Mouse (Mus musculus): ENCODE measurements around the gene Gls2. TPM values are rescaled to one million over a fixed set of nuclear protein-coding genes. Genes with fewer than 3 reads are reported as not detected.
"Not testable (repeated sequence)": the region's sequence is repeated elsewhere in the genome, so short reads cannot be mapped to it uniquely, and the experiment has no call there.

Gene Gls2
- polyA plus RNA-seq, 1 experiment from 2014 or later = 1.1 TPM

- DNase-seq (ENCODE audit: low spot score) (no peak), ATAC-seq (ENCODE audit: low read depth) (no peak)
- WGBS = 92% methylated on average over 10 of the region's 10 CpGs
- peaks cover 5% of the 10 kb centered on the region for H3K4me1 ChIP-seq (ENCODE audit: control insufficient read depth, insufficient read depth, low read length)
- H3K9me3 ChIP-seq (ENCODE audit: control insufficient read depth, low read length) = no peaks in the 10 kb centered on the region
- no peak overlapping the region for H3K9ac ChIP-seq (ENCODE audit: low read depth, low read length)
- peaks cover 9% of the 10 kb centered on the region; the same call in 1 of the 2 replicates for H3K36me3 ChIP-seq (ENCODE audit: control insufficient read depth, insufficient read depth, low read length)
- no peaks in the 10 kb centered on the region for H3K27me3 ChIP-seq (replicated peaks; ENCODE audit: control insufficient read depth, insufficient read depth, low read length)
- no peak overlapping the region for H3K27ac ChIP-seq (replicated peaks; ENCODE audit: low read depth, low read length)
- no peak overlapping the region for H3K4me3 ChIP-seq (ENCODE audit: low read depth, low read length)
- H3K4me2 ChIP-seq (ENCODE audit: low read depth, low read length) = no peak overlapping the region
Measured at GRCm38 (mm10) chr10:128208326-128208725, 14.1 kb downstream of the Gls2 start.

GRCm38 (mm10) chr10:128209311-128210009 is 15.2 kb downstream of the Gls2 start:
- H3K27ac ChIP-seq (replicated peaks; ENCODE audit: low read depth, low read length) = no peak overlapping the region
- H3K9ac ChIP-seq (ENCODE audit: low read depth, low read length) = no peak overlapping the region

GRCm38 (mm10) chr10:128210131-128210530 is 15.9 kb downstream of the Gls2 start:
- Histone ChIP-seq H3K4me3 (ENCODE audit: low read depth, low read length) (no peak overlapping the region), H3K4me2 (ENCODE audit: low read depth, low read length) (no peak overlapping the region)

More at GRCm38 (mm10) chr10:128209311-128210009, 15.2 kb downstream of the Gls2 start:
- Histone ChIP-seq H3K4me2 (ENCODE audit: low read depth, low read length) (no peak overlapping the region), H3K9me3 (ENCODE audit: control insufficient read depth, low read length) (no peaks in the 10 kb centered on the region), H3K36me3 (ENCODE audit: control insufficient read depth, insufficient read depth, low read length) (peaks cover 9% of the 10 kb centered on the region; the same call in 1 of the 2 replicates), H3K27me3 (replicated peaks; ENCODE audit: control insufficient read depth, insufficient read depth, low read length) (0 out of 2 replicates have a peak, but pooled peaks cover 5% of the 10 kb centered on the region), H3K4me3 (ENCODE audit: low read depth, low read length) (no peak overlapping the region), H3K4me1 (ENCODE audit: control insufficient read depth, insufficient read depth, low read length) (peaks cover 5% of the 10 kb centered on the region)
- WGBS = 92% methylated on average over 11 of the region's 11 CpGs
- ATAC-seq (ENCODE audit: low read depth) = no peak
- no peak for DNase-seq (ENCODE audit: low spot score)

DNA sequence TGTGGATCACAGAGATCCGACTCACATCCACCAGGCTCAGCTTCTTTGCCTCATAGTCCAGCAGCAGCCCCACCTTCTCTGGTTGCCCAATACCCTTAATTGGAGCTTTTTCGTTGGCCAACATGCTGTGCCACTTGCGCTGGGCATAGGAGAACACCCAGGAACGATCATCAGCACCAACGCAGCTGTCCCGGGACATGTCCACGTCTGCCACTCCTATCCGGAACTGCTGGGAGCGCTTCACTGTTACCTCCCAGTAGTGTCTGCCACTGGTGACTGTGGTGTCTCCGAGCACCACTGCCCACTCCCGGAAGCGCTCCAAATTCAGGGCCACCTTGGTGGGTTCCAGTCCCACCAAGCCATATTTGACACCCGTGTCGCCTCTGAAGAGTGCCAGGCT is 16.7 kb downstream of the Gls2 start:
- ATAC-seq (ENCODE audit: low read depth) (no peak), DNase-seq (ENCODE audit: low spot score) (no peak)
- Histone ChIP-seq H3K9ac (ENCODE audit: low read depth, low read length) (peak overlapping the region; percentile 73), H3K4me1 (ENCODE audit: control insufficient read depth, insufficient read depth, low read length) (peaks cover 5% of the 10 kb centered on the region), H3K36me3 (ENCODE audit: control insufficient read depth, insufficient read depth, low read length) (peaks cover 9% of the 10 kb centered on the region; the same call in 1 of the 2 replicates), H3K9me3 (ENCODE audit: control insufficient read depth, low read length) (no peaks in the 10 kb centered on the region), H3K27me3 (replicated peaks; ENCODE audit: control insufficient read depth, insufficient read depth, low read length) (0 out of 2 replicates have a peak, but pooled peaks cover 5% of the 10 kb centered on the region), H3K27ac (replicated peaks; ENCODE audit: low read depth, low read length) (no peak overlapping the region), H3K4me3 (ENCODE audit: low read depth, low read length) (peak overlapping the region; percentile 71), H3K4me2 (ENCODE audit: low read depth, low read length) (peak overlapping the region; percentile 80)
- WGBS = 33% methylated on average over 14 of the region's 14 CpGs

More at GRCm38 (mm10) chr10:128210131-128210530, 15.9 kb downstream of the Gls2 start:
- peaks cover 5% of the 10 kb centered on the region for H3K4me1 ChIP-seq (ENCODE audit: control insufficient read depth, insufficient read depth, low read length)
- WGBS = 74% methylated on average over 2 of the region's 2 CpGs
- DNase-seq (ENCODE audit: low spot score) (no peak), ATAC-seq (ENCODE audit: low read depth) (no peak)
- no peak overlapping the region for H3K27ac ChIP-seq (replicated peaks; ENCODE audit: low read depth, low read length)
- H3K27me3 ChIP-seq (replicated peaks; ENCODE audit: control insufficient read depth, insufficient read depth, low read length) = 0 out of 2 replicates have a peak, but pooled peaks cover 5% of the 10 kb centered on the region
- H3K9me3 ChIP-seq (ENCODE audit: control insufficient read depth, low read length) = no peaks in the 10 kb centered on the region
- peaks cover 9% of the 10 kb centered on the region; the same call in 1 of the 2 replicates for H3K36me3 ChIP-seq (ENCODE audit: control insufficient read depth, insufficient read depth, low read length)
- no peak overlapping the region for H3K9ac ChIP-seq (ENCODE audit: low read depth, low read length)

DNA sequence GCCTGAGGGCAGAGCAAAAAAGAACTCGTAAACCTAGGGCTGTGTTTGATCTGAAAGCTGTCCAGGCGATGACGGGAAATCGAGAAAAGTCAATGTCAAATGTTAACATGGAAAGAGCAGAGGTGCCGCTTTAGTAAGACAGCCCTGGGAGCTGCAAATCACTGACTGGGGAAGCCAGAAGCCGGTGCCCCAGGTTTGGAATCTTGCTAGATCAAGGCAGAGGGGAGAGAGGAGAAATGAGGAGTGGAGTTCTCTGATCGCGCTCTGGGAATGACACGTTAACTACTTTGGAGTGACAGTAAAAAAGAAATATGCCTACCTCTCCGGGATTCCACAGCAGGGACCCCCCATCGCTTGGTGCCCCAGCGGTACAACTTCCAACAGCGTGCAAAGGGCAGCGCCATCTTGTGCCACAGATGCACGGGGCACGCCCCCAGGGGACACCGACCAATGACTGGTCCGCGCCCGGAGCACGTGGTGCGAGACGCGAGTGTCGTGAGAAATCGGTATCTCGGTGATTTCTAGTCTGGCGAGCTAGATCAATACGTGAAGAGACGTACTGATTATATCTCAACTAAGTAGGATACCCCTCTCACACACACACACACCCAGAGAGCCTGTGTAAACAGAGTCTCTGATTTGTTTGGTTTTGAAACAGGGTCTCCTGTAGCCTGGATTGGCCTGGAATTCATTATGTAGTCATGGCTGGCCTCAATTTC is 17.3 kb downstream of the Gls2 start, which contains the start of gene Spryd4:
Gene Spryd4 (minus strand): TSS at position 418 of the 719 bp plus-strand sequence.
- under 1% methylated on average over 30 of the region's 30 CpGs for WGBS
- Histone ChIP-seq H3K27ac (replicated peaks; ENCODE audit: low read depth, low read length) (peak within 1 kb of the TSS; percentile 52; the same call in 1 of the 2 replicates), H3K27me3 (replicated peaks; ENCODE audit: control insufficient read depth, insufficient read depth, low read length) (0 out of 2 replicates have a peak, but pooled peaks cover 5% of the 10 kb centered on the region), H3K4me3 (ENCODE audit: low read depth, low read length) (peak within 1 kb of the TSS; percentile 71), H3K4me2 (ENCODE audit: low read depth, low read length) (peak within 1 kb of the TSS; percentile 80), H3K36me3 (ENCODE audit: control insufficient read depth, insufficient read depth, low read length) (peaks cover 9% of the 10 kb centered on the region; the same call in 1 of the 2 replicates), H3K4me1 (ENCODE audit: control insufficient read depth, insufficient read depth, low read length) (peaks cover 5% of the 10 kb centered on the region), H3K9me3 (ENCODE audit: control insufficient read depth, low read length) (no peaks in the 10 kb centered on the region), H3K9ac (ENCODE audit: low read depth, low read length) (peak within 1 kb of the TSS; percentile 73)
- DNase-seq (ENCODE audit: low spot score) (peak; percentile 97), ATAC-seq (ENCODE audit: low read depth) (peak; percentile 93)

- 0 out of 2 replicates have a peak overlapping the region, but pooled peaks have one; percentile 52 for H3K27ac ChIP-seq (replicated peaks; ENCODE audit: low read depth, low read length)
Measured at GRCm38 (mm10) chr10:128212148-128212547, 17.9 kb downstream of the Gls2 start.

DNA sequence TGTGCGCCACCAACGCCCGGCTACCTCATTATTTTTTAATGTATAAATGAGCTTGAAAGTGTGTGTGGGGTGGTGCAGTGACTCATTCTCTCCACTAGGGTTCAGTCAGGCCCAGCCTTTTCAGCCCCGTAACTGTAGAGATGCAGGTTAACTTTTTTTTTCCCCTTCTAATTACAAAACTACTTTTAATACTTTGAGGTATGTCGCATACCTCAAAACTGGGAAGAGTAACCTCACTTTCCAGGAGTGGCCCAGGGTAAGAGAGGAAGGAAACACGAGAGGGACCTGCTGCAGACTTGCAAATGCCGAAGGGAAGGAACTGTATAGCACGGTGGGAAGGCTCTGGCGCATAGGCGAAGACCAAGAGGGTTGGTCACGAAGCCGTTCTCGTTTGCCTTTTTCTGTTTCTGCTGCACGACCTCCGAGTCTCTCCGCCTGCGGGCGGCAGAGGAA is 18.6 kb downstream of the Gls2 start:
- Histone ChIP-seq H3K9ac (ENCODE audit: low read depth, low read length) (peak overlapping the region; percentile 60), H3K27me3 (replicated peaks; ENCODE audit: control insufficient read depth, insufficient read depth, low read length) (0 out of 2 replicates have a peak, but pooled peaks cover 5% of the 10 kb centered on the region), H3K4me1 (ENCODE audit: control insufficient read depth, insufficient read depth, low read length) (peaks cover 5% of the 10 kb centered on the region), H3K4me3 (ENCODE audit: low read depth, low read length) (peak overlapping the region; percentile 37), H3K4me2 (ENCODE audit: low read depth, low read length) (peak overlapping the region; percentile 71), H3K9me3 (ENCODE audit: control insufficient read depth, low read length) (no peaks in the 10 kb centered on the region), H3K27ac (replicated peaks; ENCODE audit: low read depth, low read length) (peak overlapping the region; percentile 33; the same call in 1 of the 2 replicates), H3K36me3 (ENCODE audit: control insufficient read depth, insufficient read depth, low read length) (0 out of 2 replicates have a peak, but pooled peaks cover 5% of the 10 kb centered on the region)
- DNase-seq (ENCODE audit: low spot score) = peak; percentile 83
- WGBS = 3% methylated on average over 18 of the region's 18 CpGs
- peak; percentile 53 for ATAC-seq (ENCODE audit: low read depth)

More at GRCm38 (mm10) chr10:128212148-128212547, 17.9 kb downstream of the Gls2 start:
- peak overlapping the region; percentile 73; the same call in 1 of the 2 replicates for H3K9ac ChIP-seq (ENCODE audit: low read depth, low read length)
- peak overlapping the region; percentile 71 for H3K4me3 ChIP-seq (ENCODE audit: low read depth, low read length)
- ATAC-seq (ENCODE audit: low read depth) = no peak
- no peak for DNase-seq (ENCODE audit: low spot score)
- H3K4me2 ChIP-seq (ENCODE audit: low read depth, low read length) = peak overlapping the region; percentile 80
- peaks cover 5% of the 10 kb centered on the region for H3K4me1 ChIP-seq (ENCODE audit: control insufficient read depth, insufficient read depth, low read length)
- H3K36me3 ChIP-seq (ENCODE audit: control insufficient read depth, insufficient read depth, low read length) = peaks cover 5% of the 10 kb centered on the region; the same call in 1 of the 2 replicates
- WGBS = 44% methylated on average over 5 of the region's 6 CpGs
- H3K27me3 ChIP-seq (replicated peaks; ENCODE audit: control insufficient read depth, insufficient read depth, low read length) = 0 out of 2 replicates have a peak, but pooled peaks cover 5% of the 10 kb centered on the region
- no peaks in the 10 kb centered on the region for H3K9me3 ChIP-seq (ENCODE audit: control insufficient read depth, low read length)

- H3K4me3 ChIP-seq (ENCODE audit: low read depth, low read length); ATAC-seq (ENCODE audit: low read depth); DNase-seq (ENCODE audit: low spot score); H3K9me3 ChIP-seq (ENCODE audit: control insufficient read depth, low read length); H3K4me1 ChIP-seq (ENCODE audit: control insufficient read depth, insufficient read depth, low read length); H3K4me2 ChIP-seq (ENCODE audit: low read depth, low read length); H3K27me3 ChIP-seq (replicated peaks; ENCODE audit: control insufficient read depth, insufficient read depth, low read length); H3K27ac ChIP-seq (replicated peaks; ENCODE audit: low read depth, low read length); H3K9ac ChIP-seq (ENCODE audit: low read depth, low read length); H3K36me3 ChIP-seq (ENCODE audit: control insufficient read depth, insufficient read depth, low read length): not testable (repeated sequence)
- 89% methylated on average over 4 of the region's 4 CpGs for WGBS
Measured at GRCm38 (mm10) chr10:128214112-128214511, 19.9 kb downstream of the Gls2 start.

All from embryonic facial prominence, embryonic 14.5 days (tissue).